Comparison of ENCODE assay signal across 7 mouse cellular contexts in genomic region chr9:50616766-50617603, GRCm38 (mm10). TPM values are rescaled to one million over a fixed set of nuclear protein-coding genes. Genes with fewer than 3 reads are reported as not detected.
DNase-seq lines count a peak whose midpoint lies in the region; ATAC-seq and TF ChIP-seq lines count a peak whose summit lies in the region.

Gene Pih1d2 (plus strand): TSS chr9:50617321.
Gene Nkapd1 (minus strand): TSS chr9:50617464.

- no peaks in the 10 kb centered on the region for H3K27me3 ChIP-seq in intestine, postnatal 0 days (replicated peaks; ENCODE audit: control insufficient read depth, insufficient read depth, low read length)
- no peaks in the 10 kb centered on the region for H3K27me3 ChIP-seq in limb, embryonic 10.5 days (ENCODE audit: low read depth, poor library complexity, severe bottlenecking)
- H3K27me3 ChIP-seq in midbrain, embryonic 13.5 days: no peaks in the 10 kb centered on the region

- no peaks in the 10 kb centered on the region for H3K9me3 ChIP-seq in intestine, postnatal 0 days (ENCODE audit: control insufficient read depth)
- no peaks in the 10 kb centered on the region for H3K9me3 ChIP-seq in limb, embryonic 10.5 days (replicated peaks)
- no peaks in the 10 kb centered on the region for H3K9me3 ChIP-seq in midbrain, embryonic 13.5 days

- 0 out of 2 replicates have a peak, but pooled peaks cover 3% of the 10 kb centered on the region for H3K4me1 ChIP-seq in intestine, postnatal 0 days (replicated peaks; ENCODE audit: control insufficient read depth, insufficient read depth, low read length)
- peaks cover 8% of the 10 kb centered on the region for H3K4me1 ChIP-seq in limb, embryonic 10.5 days
- H3K4me1 ChIP-seq in midbrain, embryonic 13.5 days (replicated peaks): peaks cover 26% of the 10 kb centered on the region

- H3K36me3 ChIP-seq in intestine, postnatal 0 days (ENCODE audit: control insufficient read depth, insufficient read depth): peaks cover 17% of the 10 kb centered on the region
- peaks cover 33% of the 10 kb centered on the region for H3K36me3 ChIP-seq in limb, embryonic 10.5 days
- H3K36me3 ChIP-seq in midbrain, embryonic 13.5 days: peaks cover 33% of the 10 kb centered on the region

- DNase-seq in adrenal gland, adult 8-10 months: peak; percentile 85
- peak; percentile 90 for DNase-seq in embryo, embryonic 9.5 days (ENCODE audit: extremely low spot score)
- DNase-seq in gonadal fat pad, adult 2 months (ENCODE audit: low read depth): peak; percentile 31
- peak; percentile 90 for DNase-seq in limb, embryonic 10.5 days (ENCODE audit: low spot score)
- peak; percentile 78 for DNase-seq in spleen, adult 12 weeks (ENCODE audit: low spot score)

- under 1% methylated on average over 81 of the region's 81 CpGs for WGBS in intestine, postnatal 0 days
- WGBS in limb, embryonic 10.5 days: under 1% methylated on average over 81 of the region's 81 CpGs
- WGBS in midbrain, embryonic 13.5 days: under 1% methylated on average over 64 of the region's 81 CpGs

- ATAC-seq in intestine, postnatal 0 days: peak; percentile 94
- peak; percentile 97 for ATAC-seq in midbrain, embryonic 13.5 days

- H3K9ac ChIP-seq in intestine, postnatal 0 days (ENCODE audit: low read depth, low read length): peak within 1 kb of the TSS; percentile 93
- H3K9ac ChIP-seq in midbrain, embryonic 13.5 days (replicated peaks): peak within 1 kb of the TSS; percentile 94

- peak; percentile 47; the same call in 1 of the 2 replicates for TF ChIP-seq CTCF in intestine, postnatal 0 days (IDR thresholded peaks at IDR 0.05; ENCODE audit: low read depth)

- peak within 1 kb of the TSS; percentile 98 for H3K27ac ChIP-seq in intestine, postnatal 0 days (ENCODE audit: low read depth, low read length)
- peak within 1 kb of the TSS; percentile 93 for H3K27ac ChIP-seq in limb, embryonic 10.5 days
- H3K27ac ChIP-seq in midbrain, embryonic 13.5 days: peak within 1 kb of the TSS; percentile 95

- H3K4me3 ChIP-seq in intestine, postnatal 0 days (ENCODE audit: low read depth, low read length): peak within 1 kb of the TSS; percentile 95
- peak within 1 kb of the TSS; percentile 89 for H3K4me3 ChIP-seq in limb, embryonic 10.5 days
- peak within 1 kb of the TSS; percentile 100 for H3K4me3 ChIP-seq in midbrain, embryonic 13.5 days (replicated peaks)

- H3K4me2 ChIP-seq in intestine, postnatal 0 days (replicated peaks; ENCODE audit: low read depth): peak within 1 kb of the TSS; percentile 80
- peak within 1 kb of the TSS; percentile 95 for H3K4me2 ChIP-seq in midbrain, embryonic 13.5 days (replicated peaks)

RNA-seq across cellular contexts. Expression of gene Pih1d2, which starts in this region (rescaled TPM):
- total RNA-seq in adrenal gland, adult 8-10 months (2022): 1 to 10 TPM; 2.5 to 3.5 (median 3.0) TPM
- 3.5 and 5.2 TPM in 2 replicates for polyA plus RNA-seq in gonadal fat pad, adult 2 months (2012; rRNA removed)
- polyA plus RNA-seq in intestine, postnatal 0 days (2015; fragmentation: Nextera tagmentation; extraction: Ambion mirVana): 0.88 and 1.6 TPM in 2 replicates
- polyA plus RNA-seq in limb, embryonic 10.5 days (2016; fragmentation: Nextera tagmentation; extraction: Ambion mirVana): 5.1 and 5.4 TPM in 2 replicates
- polyA plus RNA-seq in midbrain, embryonic 13.5 days (2015; fragmentation: Nextera tagmentation; extraction: Ambion mirVana): 5.5 and 6.5 TPM in 2 replicates

RNA-seq across cellular contexts. Expression of gene Nkapd1, which starts in this region (rescaled TPM):
- 10 to 100 TPM; 16.8 to 24.3 (median 22.4) TPM for total RNA-seq in adrenal gland, adult 8-10 months (2022)
- 6.1 and 7.7 TPM in 2 replicates for polyA plus RNA-seq in gonadal fat pad, adult 2 months (2012; rRNA removed)
- 13.9 and 14.6 TPM in 2 replicates for polyA plus RNA-seq in intestine, postnatal 0 days (2015; fragmentation: Nextera tagmentation; extraction: Ambion mirVana)
- polyA plus RNA-seq in limb, embryonic 10.5 days (2016; fragmentation: Nextera tagmentation; extraction: Ambion mirVana): 20.4 and 21.3 TPM in 2 replicates
- 23.5 and 23.8 TPM in 2 replicates for polyA plus RNA-seq in midbrain, embryonic 13.5 days (2015; fragmentation: Nextera tagmentation; extraction: Ambion mirVana)

Comparison
In these comparisons a context has a peak if more than half of its experiments do, and no peak if none do; other contexts are left out.
1. Peak in every context shown above with its lines: DNase-seq, ATAC-seq, H3K4me3 ChIP-seq and H3K27ac ChIP-seq.
2. DNase-seq: peak in every context shown above with its lines; median percentile 90 in embryo, embryonic 9.5 days; 90 in limb, embryonic 10.5 days; 85 in adrenal gland, adult 8-10 months; 78 in spleen, adult 12 weeks; 31 in gonadal fat pad, adult 2 months.